Mouse (Mus musculus) heart, embryonic 13.5 days (tissue): ENCODE measurements around the gene Gemin7. TPM values are rescaled to one million over a fixed set of nuclear protein-coding genes. Genes with fewer than 3 reads are reported as not detected.

Experiments used
- ATAC-seq: fragments of 200-750 bp; cut with Nextera tagmentation; 2 replicates; pipeline ENCODE4 v1.8.0; 2017; ENCODE audit warnings: moderate TSS enrichment; ENCODE audit not compliant: insufficient number of reproducible peaks, low FRiP score, low TSS enrichment; ENCODE audit errors: extremely low read depth
- H3K27ac ChIP-seq: fragments of 300-500 bp; sonication (generic); replicated peaks from 2 replicates; pipeline ENCODE4 v1.5.1; 2015; ENCODE audit warnings: moderate library complexity, mild to moderate bottlenecking, inconsistent platforms
- H3K27me3 ChIP-seq: fragments of 300-500 bp; sonication (generic); replicated peaks from 2 replicates; pipeline ENCODE4 v1.6.1; 2015; ENCODE audit warnings: mild to moderate bottlenecking, inconsistent platforms
- H3K36me3 ChIP-seq: fragments of 300-500 bp; sonication (generic); 2 replicates; pipeline ENCODE4 v1.6.1; 2015; ENCODE audit warnings: mild to moderate bottlenecking, inconsistent platforms
- H3K4me1 ChIP-seq: fragments of 300-500 bp; sonication (generic); 2 replicates; pipeline ENCODE4 v1.6.1; 2015; ENCODE audit warnings: inconsistent platforms
- H3K4me2 ChIP-seq: fragments of 300-500 bp; sonication (generic); 2 replicates; pipeline ENCODE4 v1.6.1; 2015; ENCODE audit warnings: inconsistent platforms, mild to moderate bottlenecking, moderate library complexity
- H3K4me3 ChIP-seq: fragments of 300-500 bp; sonication (generic); 2 replicates; pipeline ENCODE4 v1.5.1; 2015; ENCODE audit warnings: moderate library complexity, mild to moderate bottlenecking, inconsistent platforms
- H3K9ac ChIP-seq: fragments of 300-500 bp; sonication (generic); 2 replicates; pipeline ENCODE4 v1.6.1; 2015; ENCODE audit warnings: inconsistent platforms, mild to moderate bottlenecking, moderate library complexity
- H3K9me3 ChIP-seq: fragments of 300-500 bp; sonication (generic); 2 replicates; pipeline ENCODE4 v1.6.1; 2016; ENCODE audit warnings: inconsistent platforms
- WGBS: fragments of 180-500 bp; shearing (Covaris S2); methylation state at CpG from one replicate; pipeline ENCODE4 v1.1.7; 2015; ENCODE audit warnings: mixed read lengths; 5-methylcytosine and 5-hydroxymethylcytosine counted together
- polyA plus RNA-seq: library from polyadenylated mRNA; unstranded; fragments of >200 nt; fragmentation: Nextera tagmentation; extraction: Ambion mirVana; gene quantifications from 2 replicates; pipeline ENCODE4 v1.2.1, GENCODE M21; 2015

Gemin7 gene
- polyA plus RNA-seq, 1 experiment from 2014 or later = 114 TPM

DNA sequence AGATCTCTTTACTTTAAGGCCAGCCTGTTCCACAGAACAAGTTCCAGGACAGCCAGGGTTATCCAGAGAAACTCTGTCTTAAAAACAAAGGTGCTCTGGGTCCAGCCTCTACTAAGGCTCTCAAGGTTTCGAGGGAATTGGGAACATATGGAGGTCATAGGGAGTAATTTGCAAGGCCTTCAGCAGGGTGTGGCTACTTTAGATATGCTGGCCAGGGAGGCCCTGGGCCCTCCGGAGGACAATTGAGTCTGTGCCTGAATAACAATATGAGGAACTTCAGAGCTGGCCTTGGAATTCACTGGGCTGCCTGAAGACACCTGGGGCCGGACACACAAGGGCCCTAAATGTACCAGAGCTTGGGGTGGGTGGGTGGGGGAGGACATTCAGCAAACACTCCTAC lies 1.8 kb downstream of the Gemin7 start:
- WGBS = 59% methylated on average over 3 of the region's 3 CpGs
- ATAC-seq = no peak
- H3K27me3 ChIP-seq = peaks cover 48% of the 10 kb centered on the region
- H3K4me3 ChIP-seq = no peak overlapping the region
- H3K36me3 ChIP-seq = peaks cover 16% of the 10 kb centered on the region
- no peak overlapping the region for H3K4me2 ChIP-seq
- H3K27ac ChIP-seq = no peak overlapping the region
- H3K4me1 ChIP-seq = peaks cover 40% of the 10 kb centered on the region
- H3K9ac ChIP-seq = no peak overlapping the region
- no peaks in the 10 kb centered on the region for H3K9me3 ChIP-seq

DNA sequence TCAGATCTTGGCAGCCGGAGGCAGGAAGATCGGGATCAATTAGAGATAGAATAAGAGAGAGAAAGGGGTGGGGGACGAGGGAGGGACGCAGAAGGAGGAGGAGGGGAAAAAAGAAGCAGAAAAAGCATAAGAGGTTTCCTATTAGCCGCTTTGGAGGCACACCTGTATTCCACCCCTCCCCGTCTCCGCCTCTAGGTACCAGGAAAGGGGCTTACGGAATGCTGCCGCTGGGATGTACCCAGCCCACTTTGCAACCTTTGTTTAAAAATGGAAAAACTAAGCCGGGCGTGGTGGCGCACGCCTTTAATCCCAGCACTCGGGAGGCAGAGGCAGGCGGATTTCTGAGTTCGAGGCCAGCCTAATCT lies 3.6 kb downstream of the Gemin7 start:
- Histone ChIP-seq H3K9ac (peak overlapping the region; percentile 91), H3K27ac (peak overlapping the region; percentile 91), H3K4me2 (peak overlapping the region; percentile 77), H3K4me1 (peaks cover 40% of the 10 kb centered on the region), H3K36me3 (peaks cover 24% of the 10 kb centered on the region), H3K4me3 (peak overlapping the region; percentile 76), H3K27me3 (peaks cover 41% of the 10 kb centered on the region), H3K9me3 (no peaks in the 10 kb centered on the region)
- 19% methylated on average over 16 of the region's 16 CpGs for WGBS
- no peak for ATAC-seq

DNA sequence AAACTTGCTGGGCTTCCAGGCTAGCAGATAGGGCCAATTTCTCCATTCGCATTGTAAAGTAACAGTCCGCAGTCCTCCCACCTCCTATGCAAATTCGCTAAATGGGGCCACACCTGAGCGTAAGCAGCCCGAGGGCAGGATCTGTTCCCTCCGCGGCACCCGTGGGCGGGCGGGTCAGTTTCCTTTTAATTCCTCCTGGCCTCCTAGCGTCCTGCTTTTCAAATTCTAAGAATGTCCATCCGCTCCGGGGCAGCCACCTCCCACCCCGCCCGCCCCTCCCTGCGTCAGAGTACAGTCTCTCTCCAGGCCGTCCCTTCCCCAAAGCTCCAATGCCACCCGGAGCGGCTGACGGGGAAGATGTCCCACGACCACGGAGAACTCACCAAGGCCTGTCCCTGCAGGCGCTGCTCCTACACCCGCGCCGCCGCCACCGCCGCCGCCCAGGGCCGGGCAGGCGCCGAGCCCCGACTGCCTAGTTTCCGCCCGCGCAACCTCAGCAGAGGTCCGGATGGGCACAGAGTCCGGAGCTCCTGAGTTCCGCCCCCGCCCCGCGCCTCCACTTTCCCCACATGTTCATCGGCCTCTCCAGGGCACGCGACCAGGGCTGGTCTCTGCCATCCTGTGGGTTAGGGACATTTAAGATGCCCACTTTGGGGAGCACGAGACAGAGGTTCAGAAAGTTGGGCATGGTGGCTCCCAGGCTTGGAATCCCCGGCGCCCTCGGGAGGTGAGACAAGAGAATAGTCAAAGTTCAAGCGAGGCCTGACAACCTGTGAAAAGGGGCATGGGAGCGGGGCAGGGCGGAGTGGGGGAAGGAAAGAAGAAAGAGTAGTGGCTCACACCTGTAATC lies 4.2 kb downstream of the Gemin7 start:
- Histone ChIP-seq H3K4me1 (peaks cover 39% of the 10 kb centered on the region), H3K4me3 (peak overlapping the region; percentile 76), H3K27me3 (peaks cover 35% of the 10 kb centered on the region), H3K36me3 (peaks cover 30% of the 10 kb centered on the region), H3K4me2 (peak overlapping the region; percentile 77), H3K9me3 (no peaks in the 10 kb centered on the region), H3K9ac (peak overlapping the region; percentile 91), H3K27ac (peak overlapping the region; percentile 91)
- peak; percentile 80; the same call in 1 of the 2 replicates for ATAC-seq
- under 1% methylated on average over 53 of the region's 53 CpGs for WGBS

DNA sequence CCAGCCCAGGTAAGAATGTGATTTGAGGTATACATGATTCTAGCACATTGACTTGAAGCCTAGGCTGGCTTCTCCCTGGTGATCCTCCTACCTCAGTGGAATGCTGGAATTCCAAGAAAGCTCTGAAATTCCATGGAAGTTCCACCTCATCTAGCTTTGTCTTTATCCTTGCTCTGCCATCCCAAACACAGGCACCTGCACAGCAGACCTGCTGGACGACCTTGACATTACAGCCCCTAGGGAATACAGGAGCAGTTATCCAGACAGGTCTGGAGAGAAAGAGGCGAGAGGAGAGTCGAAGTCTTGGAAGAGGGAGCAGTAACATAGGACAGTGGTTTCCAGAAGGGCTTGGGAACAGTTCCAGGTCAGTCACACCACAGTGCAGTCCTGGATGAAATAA lies 7.7 kb downstream of the Gemin7 start:
- Histone ChIP-seq H3K4me3 (no peak overlapping the region), H3K27ac (no peak overlapping the region), H3K4me2 (no peak overlapping the region), H3K27me3 (peaks cover under 1% of the 10 kb centered on the region; the same call in 1 of the 2 replicates), H3K36me3 (peaks cover 57% of the 10 kb centered on the region), H3K4me1 (peaks cover 22% of the 10 kb centered on the region), H3K9me3 (no peaks in the 10 kb centered on the region), H3K9ac (no peak overlapping the region)
- 76% methylated on average over 3 of the region's 3 CpGs for WGBS
- ATAC-seq = no peak

DNA sequence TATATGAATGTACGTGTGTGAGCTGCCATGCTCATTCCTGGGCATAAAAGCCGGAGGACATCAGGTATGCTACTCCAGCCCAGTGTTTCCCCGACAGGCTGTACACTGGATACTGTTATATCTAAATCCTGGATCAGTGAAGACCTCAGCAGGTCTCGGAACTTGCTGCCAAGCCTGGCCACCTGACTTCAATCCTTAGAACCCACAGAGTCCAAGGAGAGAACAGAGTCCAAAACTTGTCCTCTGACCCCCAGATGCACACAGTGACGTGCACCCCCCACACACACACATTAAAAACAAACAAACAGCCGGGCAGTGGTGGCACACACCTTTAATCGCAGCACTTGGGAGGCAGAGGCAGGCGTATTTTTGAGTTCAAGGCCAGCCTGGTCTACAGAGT lies 10.0 kb downstream of the Gemin7 start:
- 86% methylated on average over 8 of the region's 8 CpGs for WGBS
- no peaks in the 10 kb centered on the region for H3K9me3 ChIP-seq
- no peak overlapping the region for H3K4me3 ChIP-seq
- H3K9ac ChIP-seq = no peak overlapping the region
- H3K4me1 ChIP-seq = peaks cover 25% of the 10 kb centered on the region
- peaks cover 67% of the 10 kb centered on the region for H3K36me3 ChIP-seq
- H3K27me3 ChIP-seq = no peaks in the 10 kb centered on the region
- no peak for ATAC-seq
- H3K4me2 ChIP-seq = no peak overlapping the region
- no peak overlapping the region for H3K27ac ChIP-seq

DNA sequence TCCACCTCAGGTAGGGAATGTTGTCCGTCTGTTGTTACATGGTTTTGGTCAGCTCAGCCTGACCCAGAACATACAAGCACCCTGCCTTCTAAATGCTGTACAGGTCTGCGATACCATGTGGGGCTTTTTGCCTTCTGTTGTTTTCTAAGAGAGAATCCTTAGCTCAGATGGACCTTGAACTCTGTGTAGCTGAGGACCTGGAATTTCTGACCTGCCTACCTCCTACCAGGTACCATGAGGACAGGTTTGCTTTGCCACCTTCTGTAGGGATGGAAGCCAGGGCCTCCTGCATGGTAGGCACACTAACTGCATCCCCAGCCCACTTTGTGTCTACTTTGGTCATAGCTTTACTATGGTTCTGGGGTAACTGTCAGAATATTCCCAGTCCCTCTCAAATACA lies 11.6 kb downstream of the Gemin7 start:
- H3K27ac ChIP-seq = no peak overlapping the region
- no peak overlapping the region for H3K4me2 ChIP-seq
- no peak overlapping the region for H3K4me3 ChIP-seq
- 89% methylated on average over 2 of the region's 2 CpGs for WGBS
- H3K9ac ChIP-seq = no peak overlapping the region
- peaks cover 16% of the 10 kb centered on the region for H3K4me1 ChIP-seq
- H3K27me3 ChIP-seq = no peaks in the 10 kb centered on the region
- no peak for ATAC-seq
- H3K9me3 ChIP-seq = no peaks in the 10 kb centered on the region
- peaks cover 63% of the 10 kb centered on the region for H3K36me3 ChIP-seq

DNA sequence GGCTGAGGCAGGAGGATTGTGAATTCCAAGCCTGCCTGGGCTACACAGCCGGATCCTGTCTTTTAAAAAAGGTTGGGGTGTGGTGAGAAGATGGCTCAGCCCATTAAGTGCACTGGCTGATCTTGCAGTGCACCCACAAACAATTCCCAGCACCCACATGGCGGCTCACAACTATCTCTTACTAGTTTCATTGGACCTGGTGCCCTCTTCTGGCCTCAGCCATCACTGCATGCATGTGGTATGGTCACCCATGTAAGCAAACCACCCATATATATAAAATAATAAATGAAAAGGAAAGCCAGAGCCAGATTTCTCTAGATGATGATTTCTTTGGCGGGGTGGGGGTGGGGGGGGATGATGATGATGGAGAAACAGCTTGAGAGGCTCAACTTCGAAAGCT lies 12.9 kb downstream of the Gemin7 start:
- H3K9me3 ChIP-seq = no peaks in the 10 kb centered on the region
- H3K36me3 ChIP-seq = peaks cover 49% of the 10 kb centered on the region
- no peak overlapping the region for H3K4me2 ChIP-seq
- no peak overlapping the region for H3K27ac ChIP-seq
- H3K4me3 ChIP-seq = no peak overlapping the region
- H3K4me1 ChIP-seq = peaks cover 30% of the 10 kb centered on the region
- no peak overlapping the region for H3K9ac ChIP-seq
- WGBS = 85% methylated on average over 4 of the region's 4 CpGs
- H3K27me3 ChIP-seq = no peaks in the 10 kb centered on the region
- no peak for ATAC-seq

DNA sequence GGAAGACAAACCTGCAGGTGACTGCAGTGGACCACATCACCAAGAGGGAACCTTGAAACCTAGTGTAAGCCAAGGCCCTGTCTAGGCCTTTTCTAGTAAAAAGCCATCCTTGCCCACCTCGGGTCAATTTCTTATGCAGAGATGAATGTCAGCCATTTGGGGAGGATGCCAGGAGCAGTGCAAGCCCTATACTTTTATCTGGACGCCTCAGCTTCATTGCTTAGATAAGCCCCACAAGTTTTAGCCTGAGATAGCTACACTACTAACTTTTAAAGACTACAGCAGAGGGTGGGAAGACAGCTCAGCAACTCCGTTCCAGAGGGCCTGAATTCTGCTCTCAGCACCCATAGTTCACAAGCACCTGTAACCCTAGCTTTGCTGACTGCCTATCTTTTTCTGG lies 13.5 kb downstream of the Gemin7 start:
- ATAC-seq = no peak
- H3K27ac ChIP-seq = 0 out of 2 replicates have a peak overlapping the region, but pooled peaks have one; percentile 91
- 62% methylated on average over 3 of the region's 3 CpGs for WGBS
- peaks cover 35% of the 10 kb centered on the region for H3K4me1 ChIP-seq
- H3K9ac ChIP-seq = peak overlapping the region; percentile 98
- H3K4me3 ChIP-seq = no peak overlapping the region
- peaks cover 44% of the 10 kb centered on the region for H3K36me3 ChIP-seq
- peak overlapping the region; percentile 98; the same call in 1 of the 2 replicates for H3K4me2 ChIP-seq
- no peaks in the 10 kb centered on the region for H3K9me3 ChIP-seq
- H3K27me3 ChIP-seq = no peaks in the 10 kb centered on the region

DNA sequence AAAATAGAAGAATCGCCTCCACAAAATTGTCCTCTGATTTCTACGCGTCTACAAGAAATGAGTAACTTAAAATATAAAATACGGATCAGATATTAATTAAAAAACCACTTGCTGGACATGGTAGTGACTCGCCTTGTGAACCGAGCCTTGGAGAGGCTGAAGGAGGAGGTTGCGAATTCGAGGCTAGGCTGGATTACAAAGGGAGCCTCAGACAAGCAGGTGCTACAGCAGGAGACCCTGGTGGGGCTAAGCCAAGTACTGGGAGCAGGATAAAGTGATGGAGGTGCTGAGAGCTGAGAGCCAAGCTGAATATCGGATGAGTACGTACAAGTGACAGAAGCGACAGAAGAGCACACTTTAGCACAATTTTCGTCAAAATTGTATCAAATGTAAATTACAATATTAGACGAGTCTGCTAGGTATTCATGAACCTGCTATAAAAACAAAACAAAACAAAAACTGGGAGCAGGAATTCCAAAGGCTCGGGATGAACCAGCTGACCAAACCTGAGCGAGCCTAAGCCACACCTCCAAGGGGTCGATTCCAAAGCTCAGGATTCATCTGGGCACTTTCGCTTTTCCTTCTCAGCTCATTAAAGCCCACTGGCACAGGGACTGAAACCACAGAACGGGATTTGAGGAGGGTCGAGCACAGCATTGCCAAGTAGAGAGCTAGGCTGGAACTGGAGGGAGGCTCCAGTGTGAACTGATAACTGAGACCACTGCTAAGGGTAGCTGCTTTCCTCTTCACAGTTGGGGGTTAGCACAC lies 14.6 kb downstream of the Gemin7 start, which contains the start of gene Ppp1r37:
Ppp1r37 (minus strand) TSS at position 434 of the 768 bp plus-strand sequence.
- Histone ChIP-seq H3K27ac (peak within 1 kb of the TSS; percentile 91), H3K27me3 (no peaks in the 10 kb centered on the region), H3K4me2 (peak within 1 kb of the TSS; percentile 98), H3K4me3 (peak within 1 kb of the TSS; percentile 98), H3K9ac (peak within 1 kb of the TSS; percentile 98), H3K36me3 (peaks cover 37% of the 10 kb centered on the region), H3K9me3 (no peaks in the 10 kb centered on the region), H3K4me1 (peaks cover 46% of the 10 kb centered on the region)
- 2% methylated on average over 19 of the region's 19 CpGs for WGBS
- ATAC-seq = no peak; the same call in 1 of the 2 replicates

DNA sequence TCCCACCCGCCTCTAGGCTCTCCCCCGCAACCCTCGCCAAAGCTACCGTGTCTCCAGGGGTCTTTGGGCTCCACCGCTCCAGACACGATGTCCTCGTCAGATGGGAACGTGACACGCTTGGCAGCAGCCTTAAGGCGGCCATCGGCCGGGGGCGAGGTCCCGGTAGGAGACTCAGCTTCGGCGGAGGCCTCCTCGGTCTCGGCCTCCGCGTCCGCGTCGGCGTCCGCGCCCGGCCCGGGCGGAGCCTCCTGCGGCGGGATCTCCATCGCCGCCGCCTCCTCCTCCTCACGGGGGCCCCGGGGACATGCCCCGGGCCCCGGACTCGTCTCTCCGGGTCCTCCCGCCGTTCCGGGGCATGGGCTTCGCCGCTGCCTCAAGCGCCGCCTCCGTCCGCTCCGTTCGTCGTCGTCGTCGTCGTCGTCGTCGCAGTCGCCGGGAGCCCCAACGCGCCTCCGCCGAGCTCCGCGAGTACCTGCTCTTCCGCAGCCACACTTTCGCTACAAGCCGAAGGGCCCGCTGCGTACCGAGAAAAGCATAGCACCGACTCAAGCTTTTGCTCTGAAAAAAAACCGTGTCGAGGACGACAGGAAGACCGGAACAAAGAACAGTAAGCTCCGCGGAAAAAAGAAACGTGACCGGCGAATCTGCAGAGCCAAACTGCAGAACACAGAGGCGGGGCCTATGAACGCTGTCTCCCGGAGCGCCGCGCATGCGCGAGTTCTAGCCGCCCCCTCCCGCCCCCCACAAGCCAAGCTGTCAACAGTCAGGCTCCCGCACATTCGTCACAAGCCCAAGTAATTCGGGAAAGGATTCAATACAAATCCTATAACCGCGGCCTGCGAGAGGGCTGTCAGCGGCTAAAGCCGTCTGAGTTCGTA lies 15.4 kb downstream of the Gemin7 start:
- no peaks in the 10 kb centered on the region for H3K9me3 ChIP-seq
- no peaks in the 10 kb centered on the region for H3K27me3 ChIP-seq
- H3K9ac ChIP-seq = peak overlapping the region; percentile 98
- peaks cover 31% of the 10 kb centered on the region for H3K36me3 ChIP-seq
- peak; percentile 80; the same call in 1 of the 2 replicates for ATAC-seq
- peak overlapping the region; percentile 98 for H3K4me2 ChIP-seq
- H3K27ac ChIP-seq = peak overlapping the region; percentile 91
- H3K4me1 ChIP-seq = peaks cover 54% of the 10 kb centered on the region
- WGBS = under 1% methylated on average over 99 of the region's 102 CpGs
- H3K4me3 ChIP-seq = peak overlapping the region; percentile 98

DNA sequence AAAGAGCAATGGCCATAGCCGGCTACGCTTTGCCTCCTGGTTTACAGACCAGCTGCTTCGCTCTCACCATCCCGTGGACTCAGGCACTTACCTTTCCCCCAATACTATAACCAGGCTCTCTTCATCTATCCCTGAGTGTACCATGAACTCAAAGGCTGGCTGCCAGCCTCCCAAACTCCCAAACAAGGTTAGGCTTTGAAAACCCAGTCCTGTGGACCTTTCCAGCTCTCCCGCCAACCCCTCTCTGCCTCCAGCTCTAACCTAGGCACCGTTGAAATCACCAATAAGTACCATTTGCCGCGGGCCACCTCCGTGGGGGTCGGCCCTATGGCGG lies 16.0 kb downstream of the Gemin7 start:
- no peak for ATAC-seq
- peak overlapping the region; percentile 98 for H3K4me3 ChIP-seq
- H3K27ac ChIP-seq = peak overlapping the region; percentile 91
- peaks cover 26% of the 10 kb centered on the region for H3K36me3 ChIP-seq
- peak overlapping the region; percentile 98 for H3K4me2 ChIP-seq
- H3K9me3 ChIP-seq = no peaks in the 10 kb centered on the region
- H3K9ac ChIP-seq = peak overlapping the region; percentile 98
- peaks cover 60% of the 10 kb centered on the region for H3K4me1 ChIP-seq
- no peaks in the 10 kb centered on the region for H3K27me3 ChIP-seq
- WGBS = under 1% methylated on average over 11 of the region's 11 CpGs
